Mouse (Mus musculus): ENCODE results near the gene Bicdl2.

DNA sequence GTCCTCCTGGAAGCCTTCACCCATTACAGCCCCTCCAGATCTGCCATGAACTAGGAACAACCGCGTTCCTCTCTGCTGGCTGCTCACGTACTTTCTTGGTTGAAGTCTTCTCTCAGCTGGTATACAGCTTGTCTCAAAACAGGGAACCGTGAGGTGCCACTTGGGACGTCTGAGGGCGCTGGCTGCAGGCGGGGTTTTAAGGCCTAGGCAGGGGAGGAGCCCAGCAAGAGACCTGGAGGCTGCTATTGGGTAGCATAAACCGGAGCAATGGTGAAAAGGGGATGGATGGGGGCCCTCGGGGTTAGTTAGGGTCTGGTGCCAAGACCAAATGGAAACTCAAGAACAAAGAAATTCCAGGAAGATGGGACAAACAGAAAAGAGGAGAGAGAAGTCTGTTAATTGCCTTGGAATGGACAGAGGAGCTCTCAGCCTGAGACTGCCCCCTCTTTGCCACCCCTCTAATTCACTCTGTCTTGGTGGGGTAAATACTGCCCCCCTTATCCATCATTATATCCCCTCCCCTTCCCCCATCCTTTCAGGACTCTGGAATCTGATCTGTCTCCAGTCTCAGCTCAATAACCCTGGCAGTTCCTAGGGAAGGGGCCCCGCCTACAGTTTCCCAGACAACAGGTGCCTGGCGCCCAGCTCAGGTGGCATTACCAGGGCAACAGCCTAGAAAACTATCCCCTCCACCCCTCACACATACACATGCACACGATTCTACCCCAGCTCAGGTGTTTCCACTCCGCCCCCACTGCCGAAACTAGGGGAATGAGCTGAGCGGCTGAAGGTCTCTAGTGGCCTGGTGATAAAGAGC lies 23.8 kb downstream of the Bicdl2 start, which contains the start of gene Cldn9:
- TF ChIP-seq CTCF (IDR thresholded peaks at IDR 0.05; ENCODE audit: low read depth, low read length), result no peak
- TF ChIP-seq TAL1 (conservative IDR thresholded peaks at IDR 0.05; ENCODE audit: low read depth, low read length), result no peak
- TF ChIP-seq GATA1 (IDR thresholded peaks at IDR 0.05; ENCODE audit: borderline replicate concordance, low read length), result no peak
